Mouse (Mus musculus): ENCODE measurements around the gene Gpr142. TPM values are rescaled to one million over a fixed set of nuclear protein-coding genes. Genes with fewer than 3 reads are reported as not detected.

Gpr142 gene
- total RNA-seq, 1 experiment, result 0.27 TPM

DNA sequence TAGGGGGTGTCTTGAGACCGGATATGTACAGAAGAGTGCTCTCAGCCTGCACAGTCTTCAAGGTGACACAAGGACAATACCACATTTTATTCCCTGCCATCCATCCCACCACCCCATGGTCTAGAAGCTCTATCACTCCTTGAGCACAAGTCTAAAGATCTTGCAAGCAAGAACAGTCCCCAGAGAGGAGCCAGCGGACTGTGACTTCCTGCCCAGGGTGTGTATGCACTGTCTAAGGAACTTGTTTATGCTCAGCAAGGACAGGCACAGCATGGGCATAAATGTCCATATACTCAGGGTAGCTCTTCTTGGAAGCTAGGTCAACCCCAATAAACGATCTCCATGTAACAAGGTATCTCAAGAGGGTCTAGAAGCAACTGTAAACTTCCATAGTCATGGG is 743 bp upstream of the Gpr142 start:
- H3K9me3 ChIP-seq (ENCODE audit: control insufficient read depth, insufficient read depth, low read depth, low read length), result no peaks in the 10 kb centered on the region
- DNase-seq (ENCODE audit: low read depth, low spot score), result no peak
- no peak overlapping the region for H3K27ac ChIP-seq (ENCODE audit: insufficient read depth, low read depth, low read length, poor library complexity, severe bottlenecking)
- H3K36me3 ChIP-seq (ENCODE audit: control insufficient read depth, insufficient read depth, low read length, poor library complexity, severe bottlenecking), result no peaks in the 10 kb centered on the region
- in situ Hi-C loops (cut with MboI; ENCODE audit: low sequenced_read_pairs in 2 of 2, unreplicated experiment in 2 of 2), result no loop called here
- no peak for TF ChIP-seq CHD2 (IDR thresholded peaks at IDR 0.05; ENCODE audit: low read depth, low read length)
- TF ChIP-seq MAFK (IDR thresholded peaks at IDR 0.05; ENCODE audit: insufficient read depth, low read depth, low read length), result no peak
- no peak for TF ChIP-seq ZNF384 (IDR thresholded peaks at IDR 0.05; ENCODE audit: low read depth, low read length)
- TF ChIP-seq HCFC1 (IDR thresholded peaks at IDR 0.05; ENCODE audit: borderline replicate concordance, insufficient read depth, low read length), result no peak
- TF ChIP-seq ZC3H11A (IDR thresholded peaks at IDR 0.05; ENCODE audit: borderline replicate concordance, low read depth, low read length), result no peak
- no peak overlapping the region for H3K4me3 ChIP-seq (ENCODE audit: insufficient read depth in 1 of 2, low read depth in 1 of 2, low read length in 2 of 2, poor library complexity in 1 of 2, severe bottlenecking in 1 of 2)
- peaks cover 3 to 21% of the 10 kb centered on the region in 2 experiments; a peak in 3 of 4 replicates for H3K4me1 ChIP-seq (ENCODE audit: control insufficient read depth in 2 of 2, insufficient read depth in 2 of 2, low read length in 2 of 2, poor library complexity in 1 of 2)
- H3K9ac ChIP-seq (ENCODE audit: insufficient read depth, low read depth, low read length, poor library complexity, severe bottlenecking), result no peak overlapping the region

- peaks cover 3 to 7% of the 10 kb centered on the region in 2 experiments; a peak in 2 of 4 replicates for H3K4me1 ChIP-seq (ENCODE audit: control insufficient read depth in 2 of 2, insufficient read depth in 2 of 2, low read length in 2 of 2, poor library complexity in 1 of 2)
- TF ChIP-seq ZC3H11A (IDR thresholded peaks at IDR 0.05; ENCODE audit: borderline replicate concordance, low read depth, low read length) (no peak), CHD2 (IDR thresholded peaks at IDR 0.05; ENCODE audit: low read depth, low read length) (no peak), HCFC1 (IDR thresholded peaks at IDR 0.05; ENCODE audit: borderline replicate concordance, insufficient read depth, low read length) (no peak), ZNF384 (IDR thresholded peaks at IDR 0.05; ENCODE audit: low read depth, low read length) (no peak), MAFK (IDR thresholded peaks at IDR 0.05; ENCODE audit: insufficient read depth, low read depth, low read length) (no peak)
- H3K4me3 ChIP-seq (ENCODE audit: insufficient read depth in 1 of 2, low read depth in 1 of 2, low read length in 2 of 2, poor library complexity in 1 of 2, severe bottlenecking in 1 of 2), result no peak overlapping the region
- H3K27ac ChIP-seq (ENCODE audit: insufficient read depth, low read depth, low read length, poor library complexity, severe bottlenecking), result no peak overlapping the region
- in situ Hi-C loops (cut with MboI; ENCODE audit: low sequenced_read_pairs in 2 of 2, unreplicated experiment in 2 of 2), result no loop called here
- H3K9me3 ChIP-seq (ENCODE audit: control insufficient read depth, insufficient read depth, low read depth, low read length), result no peaks in the 10 kb centered on the region
- H3K9ac ChIP-seq (ENCODE audit: insufficient read depth, low read depth, low read length, poor library complexity, severe bottlenecking), result no peak overlapping the region
- H3K36me3 ChIP-seq (ENCODE audit: control insufficient read depth, insufficient read depth, low read length, poor library complexity, severe bottlenecking), result no peaks in the 10 kb centered on the region
- no peak for DNase-seq (ENCODE audit: low read depth, low spot score)
These were observed 3.2 kb downstream of the Gpr142 start for GRCm38 (mm10) chr11:114801906-114802305.

DNA sequence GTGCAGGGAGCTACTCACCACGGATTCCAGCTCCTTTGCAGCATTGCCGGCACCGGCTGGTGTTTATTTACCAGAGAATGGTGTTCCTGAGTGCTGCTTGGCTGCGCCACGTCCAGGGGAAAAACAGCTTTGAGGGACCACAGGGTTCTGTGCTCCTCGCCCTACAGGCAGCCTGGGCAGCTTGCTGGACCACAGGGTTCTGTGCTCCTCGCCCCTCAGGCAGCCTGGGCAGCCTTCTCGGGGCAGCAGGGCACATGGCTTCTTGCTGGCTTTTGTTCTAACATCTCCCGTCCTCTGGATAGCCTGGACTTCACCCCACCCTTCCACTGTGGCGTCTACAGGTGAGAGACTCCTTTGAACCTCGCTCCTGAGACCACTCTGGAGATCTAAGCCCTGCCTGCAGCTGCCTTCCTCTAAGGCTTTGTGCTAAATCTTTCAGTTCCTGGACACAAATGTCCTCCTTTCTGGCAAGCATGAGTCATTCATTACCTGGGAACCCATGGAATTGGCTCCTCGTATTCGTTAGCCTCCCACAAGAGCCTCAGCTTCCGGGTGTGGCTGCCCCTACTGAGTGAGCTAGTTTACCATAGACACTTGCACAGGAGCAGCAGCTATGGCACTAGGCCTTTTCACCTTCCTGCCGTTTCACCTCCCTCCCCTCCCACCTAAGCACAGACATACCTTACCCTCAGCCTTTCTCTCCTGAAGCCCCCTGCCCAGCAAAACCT is 4.0 kb downstream of the Gpr142 start:
- H3K27ac ChIP-seq (ENCODE audit: insufficient read depth, low read depth, low read length, poor library complexity, severe bottlenecking), result no peak overlapping the region
- DNase-seq (ENCODE audit: low read depth, low spot score), result no peak
- no peak for TF ChIP-seq MAFK (IDR thresholded peaks at IDR 0.05; ENCODE audit: insufficient read depth, low read depth, low read length)
- no peak for TF ChIP-seq ZNF384 (IDR thresholded peaks at IDR 0.05; ENCODE audit: low read depth, low read length)
- TF ChIP-seq ZC3H11A (IDR thresholded peaks at IDR 0.05; ENCODE audit: borderline replicate concordance, low read depth, low read length), result no peak
- TF ChIP-seq CHD2 (IDR thresholded peaks at IDR 0.05; ENCODE audit: low read depth, low read length), result no peak
- no peak for TF ChIP-seq HCFC1 (IDR thresholded peaks at IDR 0.05; ENCODE audit: borderline replicate concordance, insufficient read depth, low read length)
- H3K4me3 ChIP-seq (ENCODE audit: insufficient read depth in 1 of 2, low read depth in 1 of 2, low read length in 2 of 2, poor library complexity in 1 of 2, severe bottlenecking in 1 of 2), result no peak overlapping the region
- peaks cover 3 to 14% of the 10 kb centered on the region in 2 experiments; a peak in 2 of 4 replicates for H3K4me1 ChIP-seq (ENCODE audit: control insufficient read depth in 2 of 2, insufficient read depth in 2 of 2, low read length in 2 of 2, poor library complexity in 1 of 2)
- H3K36me3 ChIP-seq (ENCODE audit: control insufficient read depth, insufficient read depth, low read length, poor library complexity, severe bottlenecking), result no peaks in the 10 kb centered on the region
- in situ Hi-C loops (cut with MboI; ENCODE audit: low sequenced_read_pairs in 2 of 2, unreplicated experiment in 2 of 2), result no loop called here
- no peaks in the 10 kb centered on the region for H3K9me3 ChIP-seq (ENCODE audit: control insufficient read depth, insufficient read depth, low read depth, low read length)
- no peak overlapping the region for H3K9ac ChIP-seq (ENCODE audit: insufficient read depth, low read depth, low read length, poor library complexity, severe bottlenecking)

DNA sequence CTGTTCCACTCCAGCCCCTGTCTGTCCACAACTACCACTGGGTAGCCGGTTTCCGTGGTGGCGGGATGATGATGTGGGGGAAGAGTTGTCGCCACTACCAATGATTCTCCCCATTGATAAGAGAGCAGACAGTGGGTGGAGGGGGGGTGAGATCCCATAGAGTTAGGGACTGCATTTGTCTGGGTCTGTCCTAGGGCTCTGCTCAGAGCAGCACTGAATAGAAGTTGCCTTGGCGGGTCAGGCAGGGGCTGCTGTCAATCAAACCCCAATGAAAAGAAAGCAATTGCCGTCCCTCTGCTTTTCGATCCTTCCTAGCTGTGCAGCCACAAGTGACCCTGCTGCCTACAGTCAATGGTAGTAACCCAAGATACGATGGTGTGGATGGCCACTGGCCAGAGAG is 5.3 kb downstream of the Gpr142 start:
- in situ Hi-C loops (cut with MboI; ENCODE audit: low sequenced_read_pairs in 2 of 2, unreplicated experiment in 2 of 2), result no loop called here
- Histone ChIP-seq H3K36me3 (ENCODE audit: control insufficient read depth, insufficient read depth, low read length, poor library complexity, severe bottlenecking) (no peaks in the 10 kb centered on the region), H3K9ac (ENCODE audit: insufficient read depth, low read depth, low read length, poor library complexity, severe bottlenecking) (no peak overlapping the region), H3K27ac (ENCODE audit: insufficient read depth, low read depth, low read length, poor library complexity, severe bottlenecking) (no peak overlapping the region), H3K4me1 (ENCODE audit: control insufficient read depth in 2 of 2, insufficient read depth in 2 of 2, low read length in 2 of 2, poor library complexity in 1 of 2) (peaks cover 3 to 21% of the 10 kb centered on the region in 2 experiments; a peak in 3 of 4 replicates), H3K9me3 (ENCODE audit: control insufficient read depth, insufficient read depth, low read depth, low read length) (no peaks in the 10 kb centered on the region), H3K4me3 (ENCODE audit: insufficient read depth in 1 of 2, low read depth in 1 of 2, low read length in 2 of 2, poor library complexity in 1 of 2, severe bottlenecking in 1 of 2) (no peak overlapping the region)
- TF ChIP-seq CHD2 (IDR thresholded peaks at IDR 0.05; ENCODE audit: low read depth, low read length) (no peak), HCFC1 (IDR thresholded peaks at IDR 0.05; ENCODE audit: borderline replicate concordance, insufficient read depth, low read length) (no peak), MAFK (IDR thresholded peaks at IDR 0.05; ENCODE audit: insufficient read depth, low read depth, low read length) (no peak), ZC3H11A (IDR thresholded peaks at IDR 0.05; ENCODE audit: borderline replicate concordance, low read depth, low read length) (no peak), ZNF384 (IDR thresholded peaks at IDR 0.05; ENCODE audit: low read depth, low read length) (no peak)
- no peak for DNase-seq (ENCODE audit: low read depth, low spot score)

Data from ES-E14 (cell line).